Mouse (Mus musculus) heart, adult 2 months (tissue): ENCODE measurements at regions not wholly inside any gene's neighbourhood (a gene's known extent, or its start where the extent isn't known, plus 50 kb on each side); places are given as distances from the start of the nearest gene placed in this dataset.

ENCODE experiments used
- CTCF ChIP-seq: fragments of 200-600 bp; IDR thresholded peaks from 2 replicates; pipeline ENCODE4 v1.8.1; 2022; ENCODE audit warnings: antibody characterized with exemption, mild to moderate bottlenecking, moderate library complexity
- POLR2A ChIP-seq: fragments of 200-500 bp; IDR thresholded peaks from 2 replicates; pipeline ENCODE4 v1.6.1; 2011; ENCODE audit warnings: mild to moderate bottlenecking, low read depth, low read length, control low read depth; ENCODE audit not compliant: insufficient read depth

DNA sequence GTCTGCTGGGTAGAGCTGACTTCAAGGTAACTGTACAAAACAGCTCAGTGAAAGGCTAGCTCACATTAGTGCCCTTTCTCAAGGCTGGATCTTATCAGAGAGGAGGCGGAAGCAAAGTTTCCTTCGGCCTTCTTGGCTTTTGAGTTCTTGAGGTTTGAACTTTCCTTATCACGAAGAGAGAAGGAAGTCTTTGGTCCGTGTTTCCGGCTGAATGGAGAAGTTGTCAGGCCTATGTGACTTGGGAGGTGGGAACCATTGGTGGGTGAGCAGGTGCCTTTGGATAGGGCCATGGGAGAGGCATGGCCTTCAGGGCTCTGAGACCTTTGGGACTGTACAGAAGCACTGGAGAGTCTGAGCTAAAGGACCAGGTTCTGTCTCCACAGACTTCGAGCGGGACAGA is 128.1 kb upstream of the Haao start:
- TF ChIP-seq POLR2A = no peak
- no peak for TF ChIP-seq CTCF
